Mouse (Mus musculus) lung, adult 18-20 months (tissue): ENCODE measurements around the gene 2410002F23Rik.
"Not testable (repeated sequence)": the region's sequence is repeated elsewhere in the genome, so short reads cannot be mapped to it uniquely, and the experiment has no call there.

Experiments
- DNase-seq, 2 experiments: peaks; one replicate each; pipeline ENCODE4 v3.0.0; 2022; ENCODE audit warnings: mixed read lengths in 2 of 2

Gene 2410002F23Rik

DNA sequence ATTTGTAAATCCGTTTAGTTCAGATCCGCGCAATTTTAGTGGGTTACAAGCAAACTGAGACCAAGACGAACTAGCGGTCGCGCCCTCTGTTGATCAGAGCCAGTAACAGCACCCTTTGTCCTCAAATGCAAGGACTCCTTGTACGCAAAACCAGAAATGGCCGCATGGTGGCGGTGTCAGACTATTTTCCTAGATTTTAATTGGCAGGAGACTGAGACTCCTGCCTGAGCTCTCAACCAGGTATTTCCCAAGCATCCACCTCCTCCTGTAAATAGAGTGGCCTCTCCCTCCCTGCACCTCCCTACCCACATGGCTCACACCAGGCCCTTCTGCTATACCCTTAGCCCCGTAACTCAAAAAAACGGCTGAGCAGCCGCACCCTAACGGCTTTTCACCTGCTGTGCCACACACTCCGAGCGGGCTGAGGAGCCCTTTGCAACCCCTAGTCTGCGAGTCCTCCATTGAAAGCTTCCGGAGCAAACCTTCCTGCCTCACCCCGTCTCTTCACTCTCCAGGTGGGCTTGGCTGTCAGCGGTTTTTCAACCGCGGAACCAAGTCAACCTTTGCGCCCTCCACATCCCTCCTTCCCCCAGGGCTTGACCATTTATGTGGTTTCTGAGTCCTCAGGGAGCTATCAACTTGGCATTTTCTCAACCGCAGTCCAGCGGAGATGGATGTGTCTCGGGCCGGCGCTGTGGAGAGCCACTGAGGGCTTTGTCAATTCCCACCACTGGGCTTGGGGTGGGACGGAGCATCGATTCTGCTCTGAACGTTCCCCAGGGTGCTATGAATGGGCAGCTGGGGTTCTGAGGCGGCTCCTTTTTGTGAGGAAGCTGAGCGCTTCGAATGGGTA, 16.5 kb downstream of the 2410002F23Rik start:
- peak; percentile 91 to 94 for DNase-seq

DNA sequence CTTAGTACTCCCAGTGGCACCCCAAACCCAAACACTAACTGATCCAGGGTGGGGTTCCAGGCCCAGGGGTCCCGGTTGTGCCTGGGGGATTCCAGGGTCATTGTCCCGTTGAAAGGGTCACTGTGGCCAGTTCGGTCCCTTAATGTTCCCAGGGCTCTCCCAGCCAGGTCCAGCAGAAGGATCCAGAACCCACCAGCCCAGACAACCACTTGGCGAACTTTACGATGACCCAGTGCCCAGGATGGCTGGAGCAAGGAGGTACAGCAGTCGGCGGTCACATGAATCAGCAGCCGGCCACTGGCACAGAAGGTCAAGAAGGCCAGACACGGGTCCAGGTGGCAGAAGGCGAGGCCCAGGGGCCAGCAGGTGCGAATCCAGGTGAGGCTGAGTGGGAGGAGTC, 21.6 kb downstream of the 2410002F23Rik start:
- no peak for DNase-seq

DNA sequence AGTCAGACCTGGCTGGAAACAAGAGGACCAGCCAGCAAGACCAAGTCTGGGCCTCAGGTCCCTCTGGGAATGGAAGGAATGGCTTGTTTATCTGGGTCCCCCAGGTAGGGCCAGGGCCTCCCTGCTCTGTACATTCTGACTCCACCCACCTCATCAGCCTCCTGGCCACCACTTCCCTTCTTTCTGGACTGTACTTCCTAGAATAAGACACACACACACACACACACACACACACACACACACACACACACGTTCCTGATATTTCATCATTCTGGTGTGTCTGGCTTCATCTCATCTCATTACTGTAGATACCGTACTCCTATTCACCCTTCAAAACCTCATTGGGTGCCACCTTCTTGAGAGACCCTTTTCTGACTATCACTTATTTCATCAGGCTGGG, 22.9 kb downstream of the 2410002F23Rik start:
- DNase-seq: no peak

DNA sequence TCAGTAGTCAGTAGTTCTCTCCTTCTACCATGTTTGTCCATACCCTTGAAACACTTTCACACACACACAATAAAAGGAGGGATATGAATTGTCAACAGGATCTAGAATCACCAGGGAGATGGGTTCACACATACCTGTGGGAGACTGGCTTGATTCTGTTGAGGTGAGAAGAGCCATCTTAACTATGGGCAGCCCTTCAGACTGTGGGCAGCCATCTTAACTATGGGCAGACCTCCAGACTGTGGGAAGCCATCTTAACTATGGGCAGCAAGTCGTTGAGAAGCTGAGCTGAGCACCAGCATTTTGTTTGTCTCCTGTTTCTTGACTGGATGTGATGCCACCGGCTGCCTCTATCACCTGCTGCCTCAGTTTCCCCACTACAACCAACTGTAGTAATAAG, 24.8 kb downstream of the 2410002F23Rik start:
- DNase-seq: no peak

DNA sequence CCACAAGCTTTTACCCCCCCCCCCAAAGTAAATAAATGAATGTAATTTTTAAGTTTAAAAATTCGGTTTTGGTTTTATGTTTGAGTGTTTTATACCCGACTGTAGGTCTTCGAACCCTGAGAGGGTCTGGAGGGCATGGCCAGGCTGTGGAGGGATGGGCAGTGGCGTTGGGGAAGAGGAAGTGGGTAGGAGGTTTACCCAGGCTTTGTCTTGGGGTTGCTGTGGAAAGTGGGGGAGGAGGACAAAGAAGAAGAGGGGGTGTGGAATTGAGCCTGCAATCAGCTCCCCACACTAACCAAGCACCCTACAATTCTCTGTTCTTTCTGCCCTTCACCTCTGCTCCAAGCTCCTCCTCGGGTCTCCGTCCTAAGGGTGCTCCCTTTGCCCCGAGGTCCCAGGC, 26.0 kb downstream of the 2410002F23Rik start:
- DNase-seq: no peak

DNA sequence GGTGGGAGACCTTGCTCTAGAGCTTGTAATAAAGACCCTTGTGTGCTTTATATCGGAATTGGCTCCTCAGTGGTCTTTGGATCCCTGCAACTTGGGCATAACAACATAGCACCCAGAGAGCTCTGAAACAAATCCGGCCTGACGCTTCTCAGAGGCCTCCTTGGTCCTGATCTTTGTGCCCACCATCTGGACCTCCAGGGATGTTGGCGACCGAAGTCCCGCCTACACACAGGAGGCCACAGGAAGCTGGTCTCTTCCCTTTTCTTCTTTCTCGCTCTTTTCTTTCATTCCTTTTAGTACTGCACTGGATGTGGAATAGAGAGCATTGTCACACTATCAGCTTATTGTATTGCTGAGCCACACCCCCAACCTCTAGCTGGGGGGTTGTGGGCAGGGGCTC, 26.9 kb downstream of the 2410002F23Rik start:
- DNase-seq: no peak

DNA sequence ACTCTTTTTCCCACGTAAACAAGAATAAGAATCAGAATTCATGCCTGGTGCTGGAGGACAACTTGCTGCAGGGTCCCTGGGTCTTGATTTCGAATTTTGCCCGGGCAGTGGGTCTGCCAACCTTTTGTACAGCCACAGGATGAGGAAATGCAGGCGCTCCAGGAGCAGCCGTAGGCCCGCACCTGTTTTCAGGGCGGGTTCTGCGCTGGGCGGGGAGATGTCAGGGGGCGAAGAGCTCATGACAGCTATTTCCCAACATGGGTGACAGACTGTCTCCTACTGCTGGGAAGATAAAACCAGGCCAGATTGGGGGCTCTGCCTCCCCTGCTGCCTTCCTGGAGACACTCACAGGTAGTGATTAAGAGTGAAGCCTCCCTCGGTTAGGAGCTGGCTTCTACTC, 27.6 kb downstream of the 2410002F23Rik start:
- DNase-seq: no peak

DNA sequence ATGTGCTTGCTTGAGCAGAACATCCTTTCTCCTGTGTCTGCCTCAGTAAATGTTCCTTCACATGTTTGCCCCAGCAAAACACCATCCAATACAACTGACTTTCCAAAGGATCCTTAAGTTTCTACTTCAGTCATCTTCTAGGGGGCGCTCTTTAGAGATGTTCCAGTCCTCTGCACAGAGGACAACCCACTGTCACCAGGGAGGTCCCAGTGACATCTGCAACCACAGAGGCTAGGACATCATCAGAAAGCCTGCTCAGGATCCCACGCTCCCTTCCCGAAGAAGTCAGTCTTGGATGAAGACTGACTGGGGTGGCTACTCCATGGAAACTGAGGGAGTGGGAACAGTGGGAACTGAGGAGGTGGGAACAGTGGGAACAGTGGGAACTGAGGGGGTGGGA, 29.0 kb downstream of the 2410002F23Rik start:
- no peak for DNase-seq

DNA sequence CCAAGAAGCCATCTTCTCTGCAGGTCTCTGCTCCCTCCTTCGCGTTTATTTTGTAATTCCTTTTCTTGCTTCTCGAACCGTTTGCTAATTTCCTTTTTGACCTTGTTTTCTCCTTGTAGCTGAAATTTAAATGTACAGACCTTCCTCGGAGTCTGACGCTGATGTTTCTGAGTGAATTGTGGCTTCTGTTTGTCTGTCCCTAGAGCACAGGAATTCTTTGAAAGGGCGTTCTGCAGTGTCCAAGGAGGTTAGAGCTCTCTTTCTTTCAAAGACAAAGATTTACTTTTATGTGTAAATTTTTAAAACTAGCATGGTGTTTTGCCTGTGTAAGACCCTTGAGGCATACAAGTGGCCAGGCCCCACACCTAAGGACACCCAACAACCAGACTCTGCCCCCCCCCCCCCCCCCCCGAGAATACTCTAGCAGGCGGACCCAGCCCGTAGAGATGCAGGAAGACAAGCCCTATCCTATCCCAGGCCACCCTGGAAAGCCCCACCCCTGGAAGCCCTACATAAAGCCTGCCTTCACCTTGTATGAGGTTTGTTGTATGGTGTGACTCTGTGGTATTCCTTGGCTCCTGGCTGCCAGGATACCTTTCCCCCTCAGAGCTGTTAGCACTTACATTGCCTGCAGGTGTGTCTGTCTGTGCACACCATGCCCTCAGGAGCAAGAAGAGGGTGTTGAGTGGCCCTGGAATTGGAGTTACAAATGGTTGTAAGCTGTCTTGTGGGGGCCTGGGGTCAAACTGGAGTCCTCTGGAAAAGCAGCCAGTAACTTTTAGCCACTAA, 30.1 kb downstream of the 2410002F23Rik start:
- no peak for DNase-seq

DNA sequence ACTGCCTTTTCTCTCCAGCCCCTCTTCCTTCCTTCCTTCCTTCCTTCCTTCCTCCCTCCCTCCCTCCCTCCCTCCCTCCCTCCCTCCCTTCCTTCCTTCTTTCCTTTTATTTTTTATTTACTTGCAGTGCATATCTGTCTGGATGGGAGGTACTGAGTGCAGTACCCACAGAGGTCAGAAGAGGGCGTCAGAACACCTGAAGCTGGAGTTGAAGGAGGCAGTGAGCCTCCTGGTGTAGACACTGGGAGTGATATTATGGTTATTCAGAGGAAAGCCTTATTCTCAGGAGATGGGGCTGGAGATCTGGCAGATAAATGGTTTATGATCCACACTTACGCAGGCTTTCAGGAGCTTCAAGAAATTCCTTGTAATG, 30.7 kb downstream of the 2410002F23Rik start:
- peak; percentile 15 to 22 for DNase-seq

DNA sequence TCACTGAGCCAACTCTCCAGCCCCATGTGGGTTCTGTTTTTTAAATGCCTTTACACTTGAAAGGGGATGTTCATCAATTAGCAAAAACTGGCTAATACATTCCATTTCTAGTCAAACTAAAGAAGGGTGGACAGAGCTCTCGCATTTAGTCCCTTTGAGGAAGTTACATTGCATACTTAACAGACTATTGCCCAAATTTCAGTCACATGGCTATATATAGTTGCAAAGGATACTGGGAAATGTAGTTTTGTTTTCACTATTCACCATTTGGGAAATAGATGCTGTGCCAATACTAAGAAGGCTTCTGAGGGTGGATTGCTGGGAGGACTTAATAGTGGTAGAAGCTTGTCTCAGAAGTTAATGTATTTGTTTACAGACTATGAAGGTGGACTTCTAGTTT, 34.4 kb downstream of the 2410002F23Rik start:
- DNase-seq: no peak

DNA sequence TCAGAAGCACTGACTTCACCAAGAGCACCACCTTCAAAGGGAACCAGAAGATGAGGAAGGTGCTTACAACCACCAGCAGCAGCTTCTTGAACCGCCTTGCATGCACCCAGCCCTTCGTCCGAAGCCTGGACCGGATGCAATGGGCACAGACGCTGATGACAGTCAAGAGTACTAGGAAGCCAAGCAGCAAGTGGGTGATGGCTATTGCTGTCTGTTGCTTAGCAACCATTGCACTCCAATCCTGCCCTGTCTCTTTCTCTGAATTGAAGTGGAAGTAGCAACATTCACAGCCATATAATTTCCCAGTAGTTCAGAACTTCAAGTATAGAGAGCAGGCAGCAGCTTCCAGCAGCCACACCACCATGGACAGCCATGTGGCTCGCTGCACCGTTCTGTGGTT, 35.1 kb downstream of the 2410002F23Rik start:
- no peak for DNase-seq

DNA sequence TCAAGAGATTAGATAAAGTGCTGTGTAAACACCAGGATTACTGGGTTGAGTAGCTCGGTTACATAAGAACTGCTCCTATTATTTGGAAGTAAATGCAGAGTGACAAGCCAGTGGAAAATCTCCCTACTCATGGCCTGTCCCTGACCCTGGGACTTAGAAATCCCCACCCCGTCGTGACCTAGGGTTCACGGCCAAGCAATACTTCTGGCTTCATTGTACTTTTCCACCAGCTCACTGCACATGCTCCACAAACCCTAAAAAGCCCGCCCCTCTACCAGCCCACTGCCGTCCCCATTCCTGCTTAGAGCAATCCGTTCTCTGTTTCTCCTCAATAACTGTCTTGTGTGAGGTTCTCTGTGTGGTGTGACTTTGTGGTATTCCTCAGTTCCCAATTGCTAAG, 41.2 kb downstream of the 2410002F23Rik start:
- peak in 1 of 2 experiments; percentile 44 for DNase-seq

DNA sequence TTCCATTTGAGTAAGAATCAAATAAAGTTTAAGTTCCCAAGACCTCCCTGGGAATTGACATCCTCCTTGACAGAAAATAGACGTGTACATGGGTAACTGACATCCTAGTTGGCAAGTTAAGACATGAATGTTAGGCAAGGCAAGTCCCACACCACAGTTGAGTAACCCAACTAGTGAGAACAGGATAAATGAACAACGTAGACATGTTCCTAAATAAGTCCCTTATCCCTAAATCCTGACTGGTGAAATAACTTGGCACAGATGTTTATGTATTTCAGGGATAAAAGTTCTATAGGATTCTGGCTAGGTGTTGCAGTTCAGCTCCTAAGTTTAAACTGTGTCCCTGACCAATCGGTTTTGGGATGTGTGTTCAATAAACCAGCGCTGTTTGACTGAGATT, 44.5 kb downstream of the 2410002F23Rik start:
- DNase-seq: no peak

DNA sequence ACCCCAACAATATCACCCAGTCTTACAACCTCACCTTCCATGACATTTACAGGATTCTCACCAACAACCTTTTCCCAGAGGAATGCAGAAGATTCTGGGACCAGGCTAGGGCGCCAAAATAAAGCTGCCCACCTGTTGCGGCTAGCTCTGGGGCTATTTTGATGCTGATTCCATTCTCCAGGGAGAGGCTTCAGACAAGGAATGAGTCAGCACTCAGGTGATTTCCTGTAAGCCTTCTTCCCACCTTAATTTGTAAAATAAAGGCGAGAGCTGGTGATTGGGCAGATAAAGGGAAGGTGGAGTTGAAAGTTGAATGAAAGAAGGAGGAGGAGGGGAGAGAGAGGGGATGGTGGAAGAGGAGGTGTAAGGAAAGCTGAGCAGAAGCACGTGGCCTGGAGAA, 44.9 kb downstream of the 2410002F23Rik start:
- DNase-seq: no peak

DNA sequence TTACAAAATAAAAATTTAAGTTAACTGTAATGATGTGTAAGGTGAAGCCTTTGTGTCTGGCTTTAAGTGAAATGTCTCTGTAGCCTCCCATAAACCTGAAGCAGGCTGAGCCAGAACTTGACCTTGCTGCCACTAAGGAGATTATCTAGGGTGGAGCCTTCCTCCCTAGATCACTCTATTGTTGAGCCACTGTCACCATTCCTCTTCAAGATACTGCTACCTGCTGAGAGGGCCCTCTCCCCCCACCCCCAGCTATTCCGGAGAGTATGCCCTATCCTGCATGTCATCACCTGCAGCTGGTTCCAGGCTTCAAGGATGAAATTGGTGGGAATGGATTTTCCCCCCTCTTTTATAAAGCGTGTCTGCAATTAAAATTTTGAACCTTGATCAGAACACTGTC, 51.0 kb downstream of the 2410002F23Rik start:
- not testable (repeated sequence) for DNase-seq
